Mouse (Mus musculus) thymus, adult 18-20 months (tissue): ENCODE measurements at regions not wholly inside any gene's neighbourhood (a gene's known extent, or its start where the extent isn't known, plus 50 kb on each side); places are given as distances from the start of the nearest gene placed in this dataset.
A peak's percentile ranks its signal among the peaks of the same experiment; 100 is the strongest.
"Not testable (repeated sequence)": the region's sequence is repeated elsewhere in the genome, so short reads cannot be mapped to it uniquely, and the experiment has no call there.

ENCODE experiments used
- DNase-seq, 2 experiments: peaks; one replicate each; pipeline ENCODE4 v3.0.0; 2022; ENCODE audit warnings: mixed read lengths in 2 of 2

- no peak for DNase-seq
These were observed 776.2 kb downstream of the Diaph2 start for GRCm38 (mm10) chrX:130525770-130526169.

- DNase-seq = no peak
These were observed 783.9 kb downstream of the Diaph2 start for GRCm38 (mm10) chrX:130533171-130534156.

- DNase-seq = not testable (repeated sequence)
These were observed 789.2 kb downstream of the Diaph2 start for GRCm38 (mm10) chrX:130538771-130539170.

- no peak for DNase-seq
These were observed 798.5 kb downstream of the Diaph2 start for GRCm38 (mm10) chrX:130548001-130548400.

GRCm38 (mm10) chrX:130549275-130549674 is 799.7 kb downstream of the Diaph2 start:
- DNase-seq = peak; percentile 16 to 72

GRCm38 (mm10) chrX:130549925-130550324 is 800.4 kb downstream of the Diaph2 start:
- DNase-seq = no peak

- DNase-seq = no peak
These were observed 807.7 kb downstream of the Diaph2 start for GRCm38 (mm10) chrX:130557251-130557650.

GRCm38 (mm10) chrX:130577706-130578105 is 828.2 kb downstream of the Diaph2 start:
- no peak for DNase-seq

- DNase-seq = no peak
These were observed 847.1 kb downstream of the Diaph2 start for GRCm38 (mm10) chrX:130596631-130597030.

- no peak for DNase-seq
These were observed 852.4 kb downstream of the Diaph2 start for GRCm38 (mm10) chrX:130601911-130602310.

- DNase-seq = no peak
These were observed 889.0 kb downstream of the Diaph2 start for GRCm38 (mm10) chrX:130638513-130638912.

- no peak for DNase-seq
These were observed 906.3 kb downstream of the Diaph2 start for GRCm38 (mm10) chrX:130655815-130656214.

- DNase-seq = no peak
These were observed 934.8 kb downstream of the Diaph2 start for GRCm38 (mm10) chrX:130684381-130684780.

GRCm38 (mm10) chrX:130708929-130709328 is 959.4 kb downstream of the Diaph2 start:
- DNase-seq = no peak

GRCm38 (mm10) chrX:130744132-130744531 is 994.6 kb downstream of the Diaph2 start:
- not testable (repeated sequence) for DNase-seq
